Mouse (Mus musculus) heart, embryonic 14.5 days (tissue): Measurements from ENCODE around the gene Srgn. TPM values are rescaled to one million over a fixed set of nuclear protein-coding genes. Genes with fewer than 3 reads are reported as not detected.

Experiments
- ATAC-seq: fragments of 200-750 bp; cut with Nextera tagmentation; 2 replicates; pipeline ENCODE4 v1.8.0; 2017; ENCODE audit warnings: low read depth, moderate TSS enrichment; ENCODE audit not compliant: insufficient number of reproducible peaks, insufficient read depth, low FRiP score
- H3K27ac ChIP-seq, 2 experiments: fragments of 200-500 bp in 1 of 2; fragments of 300-500 bp in 1 of 2; sonication (generic) in 1 of 2; replicated peaks in 1 of 2; 2 replicates each; pipeline ENCODE4 v1.5.1; 2012 to 2014; ENCODE audit warnings: low read depth in 2 of 2, low read length in 2 of 2, control low read depth in 1 of 2, mild to moderate bottlenecking in 1 of 2, mixed read lengths in 1 of 2; ENCODE audit not compliant: control insufficient read depth in 1 of 2, insufficient read depth in 1 of 2
- H3K27me3 ChIP-seq: fragments of 300-500 bp; sonication (generic); 2 replicates; pipeline ENCODE4 v1.6.1; 2014; ENCODE audit warnings: mild to moderate bottlenecking, low read length, control low read depth; ENCODE audit not compliant: control insufficient read depth, insufficient read depth
- H3K36me3 ChIP-seq: fragments of 300-500 bp; sonication (generic); 2 replicates; pipeline ENCODE4 v1.6.1; 2014; ENCODE audit warnings: mild to moderate bottlenecking, control low read depth, low read length, mixed read lengths; ENCODE audit not compliant: control insufficient read depth, insufficient read depth
- H3K4me1 ChIP-seq, 2 experiments: fragments of 200-500 bp in 1 of 2; fragments of 300-500 bp in 1 of 2; sonication (generic) in 1 of 2; 2 replicates each; pipeline ENCODE4 v1.6.1; 2012 to 2014; ENCODE audit warnings: low read length in 2 of 2, control low read depth in 1 of 2, mixed read lengths in 1 of 2; ENCODE audit not compliant: control insufficient read depth in 2 of 2, insufficient read depth in 2 of 2
- H3K4me2 ChIP-seq: fragments of 300-500 bp; sonication (generic); 2 replicates; pipeline ENCODE4 v1.6.1; 2014; ENCODE audit warnings: mild to moderate bottlenecking, low read length
- H3K4me3 ChIP-seq, 2 experiments: fragments of 200-500 bp in 1 of 2; fragments of 300-500 bp in 1 of 2; sonication (generic) in 1 of 2; 2 replicates each; pipeline ENCODE4 v1.5.1; 2012 to 2014; ENCODE audit warnings: low read length in 2 of 2, mild to moderate bottlenecking in 2 of 2, control low read depth in 1 of 2, low read depth in 1 of 2, moderate library complexity in 1 of 2; ENCODE audit not compliant: control insufficient read depth in 1 of 2, insufficient read depth in 1 of 2
- H3K9ac ChIP-seq: fragments of 300-500 bp; sonication (generic); 2 replicates; pipeline ENCODE4 v1.6.1; 2014; ENCODE audit warnings: mild to moderate bottlenecking, low read length
- H3K9me3 ChIP-seq: fragments of 300-500 bp; sonication (generic); 2 replicates; pipeline ENCODE4 v1.6.1; 2016; ENCODE audit warnings: low read length, control low read depth; ENCODE audit not compliant: control insufficient read depth
- WGBS: fragments of 180-500 bp; shearing (Covaris S2); extraction: QIAGEN DNeasy Blood & Tissue Kit; methylation state at CpG from one replicate; pipeline ENCODE4 v1.1.7; 2014; 5-methylcytosine and 5-hydroxymethylcytosine counted together
- polyA plus RNA-seq: library from polyadenylated mRNA; unstranded; fragments of >200 nt; fragmentation: Nextera tagmentation; extraction: Ambion mirVana; gene quantifications from 2 replicates; pipeline ENCODE4 v1.2.1, GENCODE M21; 2014

Srgn gene
- polyA plus RNA-seq, 1 experiment from 2014 or later, result 6.8 TPM

GRCm38 (mm10) chr10:62542928-62543327 is 15.7 kb upstream of the Srgn start:
- no peak overlapping the region for H3K9ac ChIP-seq
- 90% methylated on average over 8 of the region's 8 CpGs for WGBS
- no peaks in the 10 kb centered on the region for H3K27me3 ChIP-seq
- H3K4me2 ChIP-seq, result no peak overlapping the region
- H3K9me3 ChIP-seq, result no peaks in the 10 kb centered on the region
- H3K4me3 ChIP-seq, result no peak overlapping the region
- no peak overlapping the region for H3K27ac ChIP-seq
- no peak for ATAC-seq
- no peaks in the 10 kb centered on the region for H3K36me3 ChIP-seq
- 0 out of 4 replicates have a peak, but pooled peaks cover 0 to 2% of the 10 kb centered on the region in 2 experiments for H3K4me1 ChIP-seq

GRCm38 (mm10) chr10:62542507-62542906 is 15.3 kb upstream of the Srgn start:
- H3K36me3 ChIP-seq, result no peaks in the 10 kb centered on the region
- H3K4me2 ChIP-seq, result no peak overlapping the region
- no peak overlapping the region for H3K9ac ChIP-seq
- whole genome bisulfite sequencing, result 87% methylated on average over 12 of the region's 12 CpGs
- no peaks in the 10 kb centered on the region for H3K27me3 ChIP-seq
- no peak overlapping the region for H3K4me3 ChIP-seq
- no peak for ATAC-seq
- H3K9me3 ChIP-seq, result no peaks in the 10 kb centered on the region
- H3K27ac ChIP-seq, result no peak overlapping the region
- 0 out of 4 replicates have a peak, but pooled peaks cover 0 to 2% of the 10 kb centered on the region in 2 experiments for H3K4me1 ChIP-seq

GRCm38 (mm10) chr10:62541499-62541898 is 14.2 kb upstream of the Srgn start:
- no peaks in the 10 kb centered on the region for H3K36me3 ChIP-seq
- H3K4me3 ChIP-seq, result no peak overlapping the region
- ATAC-seq, result no peak
- no peak overlapping the region for H3K27ac ChIP-seq
- WGBS, result 95% methylated on average over 12 of the region's 12 CpGs
- H3K27me3 ChIP-seq, result no peaks in the 10 kb centered on the region
- no peak overlapping the region for H3K9ac ChIP-seq
- H3K9me3 ChIP-seq, result no peaks in the 10 kb centered on the region
- H3K4me2 ChIP-seq, result no peak overlapping the region
- 0 out of 4 replicates have a peak, but pooled peaks cover 0 to 2% of the 10 kb centered on the region in 2 experiments for H3K4me1 ChIP-seq

GRCm38 (mm10) chr10:62540800-62541199 is 13.5 kb upstream of the Srgn start:
- no peak for ATAC-seq

GRCm38 (mm10) chr10:62534509-62534908 is 7.3 kb upstream of the Srgn start:
- Histone ChIP-seq H3K36me3 (no peaks in the 10 kb centered on the region), H3K27ac (no peak overlapping the region), H3K4me1 (peaks cover 0 to 5% of the 10 kb centered on the region in 2 experiments; a peak in 1 of 4 replicates), H3K4me3 (no peak overlapping the region), H3K9me3 (no peaks in the 10 kb centered on the region), H3K9ac (no peak overlapping the region), H3K27me3 (no peaks in the 10 kb centered on the region), H3K4me2 (no peak overlapping the region)
- no peak for ATAC-seq
- WGBS, result 82% methylated on average over 7 of the region's 7 CpGs

More at GRCm38 (mm10) chr10:62540800-62541199, 13.5 kb upstream of the Srgn start:
- H3K4me1 ChIP-seq, result 0 out of 4 replicates have a peak, but pooled peaks cover 0 to 2% of the 10 kb centered on the region in 2 experiments
- H3K4me3 ChIP-seq, result no peak overlapping the region
- H3K27ac ChIP-seq, result no peak overlapping the region
- no peak overlapping the region for H3K4me2 ChIP-seq
- no peaks in the 10 kb centered on the region for H3K9me3 ChIP-seq
- H3K27me3 ChIP-seq, result no peaks in the 10 kb centered on the region
- no peak overlapping the region for H3K9ac ChIP-seq
- WGBS, result 45% methylated on average over 3 of the region's 3 CpGs
- no peaks in the 10 kb centered on the region for H3K36me3 ChIP-seq

- no peaks in the 10 kb centered on the region for H3K36me3 ChIP-seq
- H3K4me2 ChIP-seq, result no peak overlapping the region
- H3K4me3 ChIP-seq, result no peak overlapping the region
- 32% methylated on average over 2 of the region's 2 CpGs for WGBS
- no peak for ATAC-seq
- H3K9ac ChIP-seq, result no peak overlapping the region
- H3K4me1 ChIP-seq, result peaks cover 0 to 5% of the 10 kb centered on the region in 2 experiments; a peak in 1 of 4 replicates
- H3K27me3 ChIP-seq, result no peaks in the 10 kb centered on the region
- no peak overlapping the region for H3K27ac ChIP-seq
- no peaks in the 10 kb centered on the region for H3K9me3 ChIP-seq
These were observed 5.6 kb upstream of the Srgn start for GRCm38 (mm10) chr10:62532832-62533231.

- H3K9ac ChIP-seq, result no peak overlapping the region
- no peak for ATAC-seq
- WGBS, result 58% methylated on average over 9 of the region's 9 CpGs
These were observed 2.9 kb upstream of the Srgn start for GRCm38 (mm10) chr10:62530183-62530582.

GRCm38 (mm10) chr10:62522346-62522950 is 4.8 kb downstream of the Srgn start:
- Histone ChIP-seq H3K4me1 (no peaks in the 10 kb centered on the region), H3K36me3 (no peaks in the 10 kb centered on the region), H3K4me3 (no peak overlapping the region), H3K9ac (no peak overlapping the region), H3K27me3 (no peaks in the 10 kb centered on the region), H3K27ac (no peak overlapping the region), H3K9me3 (no peaks in the 10 kb centered on the region), H3K4me2 (no peak overlapping the region)
- ATAC-seq, result no peak
- WGBS, result 76% methylated on average over 7 of the region's 7 CpGs

More at GRCm38 (mm10) chr10:62530183-62530582, 2.9 kb upstream of the Srgn start:
- Histone ChIP-seq H3K4me1 (peaks cover 0 to 5% of the 10 kb centered on the region in 2 experiments; a peak in 1 of 4 replicates), H3K4me2 (no peak overlapping the region), H3K27ac (no peak overlapping the region), H3K9me3 (no peaks in the 10 kb centered on the region), H3K4me3 (no peak overlapping the region), H3K36me3 (no peaks in the 10 kb centered on the region), H3K27me3 (no peaks in the 10 kb centered on the region)
